Comparison of ENCODE assay signal across 9 mouse cellular contexts in the genomic region with DNA sequence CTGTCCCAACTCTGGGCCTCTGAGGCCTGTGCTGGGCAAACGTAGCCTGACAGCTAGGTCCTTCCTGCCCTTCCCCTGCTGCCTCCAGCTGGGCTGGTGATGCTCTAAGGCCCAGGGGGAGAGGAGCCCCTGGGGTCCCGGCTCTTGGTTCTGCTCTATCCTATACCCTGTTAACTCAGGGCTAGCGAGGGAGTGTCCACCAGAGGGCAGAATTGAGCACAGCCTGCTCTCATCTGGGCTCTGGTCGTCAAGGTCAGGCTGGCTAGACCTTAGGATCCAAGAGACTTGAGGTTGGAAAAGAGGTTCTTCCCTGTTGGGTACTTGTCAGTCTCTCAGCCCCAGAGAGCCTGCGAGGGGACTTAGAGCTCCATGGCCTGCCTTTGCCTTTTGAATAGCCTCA. TPM values are rescaled to one million over a fixed set of nuclear protein-coding genes. Genes with fewer than 3 reads are reported as not detected.
DNase-seq lines count a peak whose midpoint lies in the region; ATAC-seq and TF ChIP-seq lines count a peak whose summit lies in the region.
"Had no signal": no experiment of that assay in that cellular context is flagged by ENCODE, and none has a peak within 500 bp of the region (broad histone marks: within the 10 kb centered on the region; RNA-seq: fewer than 3 reads in every experiment).

No protein-coding gene starts in this region.

- no peaks in the 10 kb centered on the region; the same call in 1 of the 2 replicates for H3K4me1 ChIP-seq in G1E (ENCODE audit: insufficient read depth, low read depth, low read length)
- no peaks in the 10 kb centered on the region for H3K4me1 ChIP-seq in kidney, postnatal 0 days (replicated peaks; ENCODE audit: insufficient read depth, low read length)

- WGBS in kidney, postnatal 0 days: 22% methylated on average over 5 of the region's 5 CpGs

- no peak overlapping the region for H3K9ac ChIP-seq in kidney, postnatal 0 days (ENCODE audit: low read depth, low read length)
- H3K9ac ChIP-seq: lung, embryonic 15.5 days had no signal

- intact Hi-C loops in gastrocnemius, postnatal 14 days (cut with DNase I; ENCODE audit: low total_unique reads): no loop called here

- no peak overlapping the region for H3K4me3 ChIP-seq in G1E (ENCODE audit: low read depth, low read length)
- no peak overlapping the region for H3K4me3 ChIP-seq in kidney, postnatal 0 days (replicated peaks; ENCODE audit: low read depth, low read length)
- H3K4me3 ChIP-seq: lung, embryonic 15.5 days had no signal

- TF ChIP-seq CTCF in G1E (IDR thresholded peaks at IDR 0.05; ENCODE audit: low read depth, low read length): peak; percentile 67; the same call in 1 of the 2 replicates
- peak; percentile 83 for TF ChIP-seq CTCF in kidney, postnatal 0 days (IDR thresholded peaks at IDR 0.05; ENCODE audit: low read depth)

- peak; percentile 63 for DNase-seq in layer of hippocampus, adult 11-12 months (ENCODE audit: low spot score)
- DNase-seq in layer of hippocampus, postnatal 36 days: no peak
- DNase-seq in G1E (ENCODE audit: low spot score): peak; percentile 63
- DNase-seq in cerebellum, adult 9-11 months: peak; percentile 66
- peak; percentile 41 for DNase-seq in gastrocnemius, postnatal 14 days
- DNase-seq in kidney, postnatal 0 days (ENCODE audit: low spot score): peak; percentile 72
- DNase-seq in mesoderm, embryonic 11.5 days (ENCODE audit: low read depth, low spot score): peak; percentile 77
- peak; percentile 41 for DNase-seq in thymus, postnatal 25 days

- no peak overlapping the region for H3K4me2 ChIP-seq in kidney, postnatal 0 days (ENCODE audit: low read length)
- H3K4me2 ChIP-seq: lung, embryonic 15.5 days had no signal

- H3K27me3 ChIP-seq in G1E (ENCODE audit: insufficient read depth, low read length): no peaks in the 10 kb centered on the region
- no peaks in the 10 kb centered on the region for H3K27me3 ChIP-seq in kidney, postnatal 0 days (ENCODE audit: insufficient read depth, low read length)
- H3K27me3 ChIP-seq: lung, embryonic 15.5 days had no signal

- peaks cover 85% of the 10 kb centered on the region for H3K36me3 ChIP-seq in G1E (replicated peaks)
- peaks cover 32% of the 10 kb centered on the region for H3K36me3 ChIP-seq in kidney, postnatal 0 days (ENCODE audit: insufficient read depth, low read length)

- no peak for ATAC-seq in G1E (ENCODE audit: extremely low read depth, insufficient number of reproducible peaks, low FRiP score, poor library complexity, severe bottlenecking)
- peak; percentile 50; the same call in 1 of the 2 replicates for ATAC-seq in kidney, postnatal 0 days (replicated peaks; ENCODE audit: low FRiP score, low read depth)

- no peaks in the 10 kb centered on the region for H3K9me3 ChIP-seq in G1E (replicated peaks)
- H3K9me3 ChIP-seq in kidney, postnatal 0 days (replicated peaks; ENCODE audit: low read length): no peaks in the 10 kb centered on the region
- H3K9me3 ChIP-seq: lung, embryonic 15.5 days had no signal

- no peak overlapping the region for H3K27ac ChIP-seq in kidney, postnatal 0 days
- H3K27ac ChIP-seq: lung, embryonic 15.5 days had no signal

RNA-seq across cellular contexts. Expression of a gene that starts 11.6 kb away (rescaled TPM):
- under 1 TPM; 0.17 to 0.20 TPM for total RNA-seq in layer of hippocampus, postnatal 36 days (2021)
- total RNA-seq in G1E (2014; fragmentation: Nextera tagmentation) (not detected in 2 replicates), G1E (2017) (not detected in 2 replicates)
- not detected in 2 replicates for polyA plus RNA-seq in G1E (2012)
- total RNA-seq in gastrocnemius, postnatal 14 days (2021): 1 to 10 TPM; 4.2 to 8.9 TPM
- 0.21 and 0.36 TPM in 2 replicates for polyA plus RNA-seq in kidney, postnatal 0 days (2015; fragmentation: Nextera tagmentation; extraction: Ambion mirVana)

RNA-seq across cellular contexts. Expression of a gene that starts 26.7 kb away (rescaled TPM):
- total RNA-seq in layer of hippocampus, postnatal 36 days (2021): 100 to 1,000 TPM in 1 of 2 experiments, 10 to 100 TPM in 1; 88.2 to 105 TPM
- total RNA-seq in G1E (2014; fragmentation: Nextera tagmentation) (17.2 and 17.6 TPM in 2 replicates), G1E (2017) (16.9 and 19.9 TPM in 2 replicates)
- 12.9 and 14.7 TPM in 2 replicates for polyA plus RNA-seq in G1E (2012)
- total RNA-seq in gastrocnemius, postnatal 14 days (2021): 10 to 100 TPM; 11.9 to 14.4 TPM
- 19.9 and 20.3 TPM in 2 replicates for polyA plus RNA-seq in kidney, postnatal 0 days (2015; fragmentation: Nextera tagmentation; extraction: Ambion mirVana)

RNA-seq across cellular contexts. Expression of a gene that starts 43.3 kb away (rescaled TPM):
- total RNA-seq in layer of hippocampus, postnatal 36 days (2021): 1 to 10 TPM; 5.5 to 7.1 TPM
- total RNA-seq in G1E (2014; fragmentation: Nextera tagmentation): not detected in 2 replicates
- 0.11 TPM in 1 of 2 replicates, not detected in the other for total RNA-seq in G1E (2017)
- polyA plus RNA-seq in G1E (2012): not detected in 2 replicates
- total RNA-seq in gastrocnemius, postnatal 14 days (2021): 10 to 100 TPM; 11.4 to 13.9 TPM
- polyA plus RNA-seq in kidney, postnatal 0 days (2015; fragmentation: Nextera tagmentation; extraction: Ambion mirVana): 12.5 and 18.9 TPM in 2 replicates

RNA-seq across cellular contexts. Expression of a gene that starts 56.9 kb away (rescaled TPM):
- total RNA-seq in layer of hippocampus, postnatal 36 days (2021): 10 to 100 TPM; 63.7 to 66.8 TPM
- not detected in 2 replicates for total RNA-seq in G1E (2014; fragmentation: Nextera tagmentation)
- 0.11 TPM in 1 of 2 replicates, not detected in the other for total RNA-seq in G1E (2017)
- not detected in 2 replicates for polyA plus RNA-seq in G1E (2012)
- total RNA-seq in gastrocnemius, postnatal 14 days (2021): 1 to 10 TPM; 3.1 to 4.8 TPM
- polyA plus RNA-seq in kidney, postnatal 0 days (2015; fragmentation: Nextera tagmentation; extraction: Ambion mirVana): not detected in 2 replicates

Comparison
In these comparisons a context has a peak if more than half of its experiments do, and no peak if none do; other contexts are left out.
1. DNase-seq: peak in layer of hippocampus, adult 11-12 months (single experiment), G1E (single experiment), cerebellum, adult 9-11 months (single experiment), gastrocnemius, postnatal 14 days (single experiment), kidney, postnatal 0 days (single experiment), mesoderm, embryonic 11.5 days (single experiment) and thymus, postnatal 25 days (single experiment); none in layer of hippocampus, postnatal 36 days (0 of 2).
2. RNA of a gene that starts 11.6 kb away (total RNA-seq): 4.2 to 8.9 TPM in gastrocnemius, postnatal 14 days; 0.17 to 0.20 TPM in layer of hippocampus, postnatal 36 days and not detected in G1E; every median in the first group is over 4 times any median in the second.
3. RNA of a gene that starts 26.7 kb away (total RNA-seq): 88.2 to 105 TPM in layer of hippocampus, postnatal 36 days; 16.9 to 19.9 TPM in G1E and 11.9 to 14.4 TPM in gastrocnemius, postnatal 14 days; every median in the first group is over 4 times any median in the second.
4. RNA of a gene that starts 43.3 kb away (total RNA-seq): 11.4 to 13.9 TPM in gastrocnemius, postnatal 14 days and 5.5 to 7.1 TPM in layer of hippocampus, postnatal 36 days; 0.11 TPM in G1E; every median in the first group is over 4 times any median in the second.